Mouse (Mus musculus) CH12.LX (cell line): ENCODE data around the gene Pdss2. TPM values are rescaled to one million over a fixed set of nuclear protein-coding genes. Genes with fewer than 3 reads are reported as not detected.

ENCODE experiments used
- DNase-seq: peaks from one replicate; pipeline ENCODE4 v3.0.0-alpha.2; 2013; ENCODE audit errors: extremely low read depth
- H3K27ac ChIP-seq: 2 replicates; pipeline ENCODE4 v1.5.1; 2012; ENCODE audit warnings: low read depth, mild to moderate bottlenecking, control low read depth, moderate library complexity; ENCODE audit not compliant: insufficient read depth
- H3K27me3 ChIP-seq: replicated peaks from 2 replicates; pipeline ENCODE3; 2012; ENCODE audit warnings: inconsistent platforms
- H3K36me3 ChIP-seq, 2 experiments: replicated peaks in 1 of 2; 2 replicates each; pipeline versions ENCODE3 to v1.6.1; 2012; ENCODE audit warnings: inconsistent platforms in 1 of 2, low read length in 1 of 2, mild to moderate bottlenecking in 1 of 2, mixed read lengths in 1 of 2, moderate library complexity in 1 of 2; ENCODE audit not compliant: control insufficient read depth in 1 of 2, insufficient read depth in 1 of 2
- H3K4me1 ChIP-seq, 2 experiments: 2 replicates each; pipeline ENCODE4 v1.6.1; 2012; ENCODE audit warnings: inconsistent platforms in 1 of 2, moderate library complexity in 1 of 2; ENCODE audit not compliant: insufficient read depth in 2 of 2, control insufficient read depth in 1 of 2
- H3K4me2 ChIP-seq: 2 replicates; pipeline ENCODE4 v1.6.1; 2012; ENCODE audit warnings: low read depth, mild to moderate bottlenecking, control low read depth; ENCODE audit not compliant: poor library complexity, insufficient read depth, severe bottlenecking
- H3K4me3 ChIP-seq, 3 experiments: fragments of 150-350 bp in 1 of 3; sonication (generic) in 1 of 3; replicated peaks in 1 of 3; 2 replicates each; pipeline versions ENCODE3 to v1.5.1; 2011 to 2012; ENCODE audit warnings: low read depth in 2 of 3, low read length in 2 of 3, mild to moderate bottlenecking in 2 of 3, moderate library complexity in 2 of 3, control low read depth in 1 of 3, improper control_type of control experiment in 1 of 3, inconsistent platforms in 1 of 3, mixed read lengths in 1 of 3; ENCODE audit not compliant: poor library complexity in 1 of 3
- H3K79me2 ChIP-seq: replicated peaks from 2 replicates; pipeline ENCODE4 v1.6.1; 2012; ENCODE audit warnings: mild to moderate bottlenecking, moderate library complexity; ENCODE audit not compliant: control insufficient read depth, poor library complexity, insufficient read depth, severe bottlenecking; ENCODE audit errors: extremely low read depth
- H3K9ac ChIP-seq: 2 replicates; pipeline ENCODE4 v1.6.1; 2012; ENCODE audit warnings: low read depth, mild to moderate bottlenecking, control low read depth, moderate library complexity; ENCODE audit not compliant: insufficient read depth
- H3K9me3 ChIP-seq: replicated peaks from 2 replicates; pipeline ENCODE3; 2012; ENCODE audit warnings: low read length, inconsistent platforms, mixed read lengths
- CTCF ChIP-seq, 2 experiments: IDR thresholded peaks in 1 of 2; conservative IDR thresholded peaks in 1 of 2; 2 replicates each; pipeline ENCODE4 v1.5.1; 2011 to 2012; ENCODE audit warnings: low read depth in 2 of 2, low read length in 2 of 2, improper control_type of control experiment in 1 of 2, inconsistent platforms in 1 of 2, mild to moderate bottlenecking in 1 of 2, moderate library complexity in 1 of 2
- E2F4 ChIP-seq: IDR thresholded peaks from 2 replicates; pipeline ENCODE4 v1.6.1; 2011; ENCODE audit warnings: low read depth, low read length, improper control_type of control experiment; ENCODE audit not compliant: insufficient replicate concordance
- IRF4 ChIP-seq: IDR thresholded peaks from 2 replicates; pipeline ENCODE4 v1.6.1; 2014; ENCODE audit warnings: low read depth, mild to moderate bottlenecking, inconsistent platforms, low read length, improper control_type of control experiment
- JUN ChIP-seq: IDR thresholded peaks from 2 replicates; pipeline ENCODE4 v1.6.1; 2011; ENCODE audit warnings: low read depth, mild to moderate bottlenecking, low read length, improper control_type of control experiment, moderate library complexity; ENCODE audit not compliant: insufficient read depth
- KAT2A ChIP-seq: IDR thresholded peaks from 2 replicates; pipeline ENCODE4 v1.6.1; 2012; ENCODE audit warnings: low read length, improper control_type of control experiment, inconsistent platforms; ENCODE audit not compliant: insufficient replicate concordance
- MAFK ChIP-seq: IDR thresholded peaks from 2 replicates; pipeline ENCODE4 v1.6.1; 2011; ENCODE audit warnings: low read length, improper control_type of control experiment; ENCODE audit not compliant: insufficient replicate concordance
- MEF2A ChIP-seq: IDR thresholded peaks from 2 replicates; pipeline ENCODE4 v1.6.1; 2014; ENCODE audit warnings: low read depth, mild to moderate bottlenecking, inconsistent platforms, low read length, improper control_type of control experiment, borderline replicate concordance
- NELFE ChIP-seq: IDR thresholded peaks from 2 replicates; pipeline ENCODE4 v1.6.1; 2011; ENCODE audit warnings: low read depth, low read length, improper control_type of control experiment
- PAX5 ChIP-seq: IDR thresholded peaks from 2 replicates; pipeline ENCODE4 v1.6.1; 2012; ENCODE audit warnings: low read length, inconsistent platforms, mixed read lengths
- POLR2A ChIP-seq: IDR thresholded peaks from 2 replicates; pipeline ENCODE4 v1.6.1; 2011; ENCODE audit warnings: low read depth, mild to moderate bottlenecking, improper control_type of control experiment, low read length
- POLR2AphosphoS2 ChIP-seq: IDR thresholded peaks from 2 replicates; pipeline ENCODE4 v1.6.1; 2011; ENCODE audit warnings: low read depth, low read length, improper control_type of control experiment
- TCF12 ChIP-seq: IDR thresholded peaks from 2 replicates; pipeline ENCODE4 v1.6.1; 2014; ENCODE audit warnings: low read depth, mild to moderate bottlenecking, inconsistent platforms, low read length, improper control_type of control experiment
- UBTF ChIP-seq: IDR thresholded peaks from 2 replicates; pipeline ENCODE4 v1.6.1; 2012; ENCODE audit warnings: low read depth, mild to moderate bottlenecking, inconsistent platforms, low read length, improper control_type of control experiment, moderate library complexity
- ZC3H11A ChIP-seq: IDR thresholded peaks from 2 replicates; pipeline ENCODE4 v1.6.1; 2012; ENCODE audit warnings: low read depth, mild to moderate bottlenecking, inconsistent platforms, low read length, improper control_type of control experiment
- dilution Hi-C: fragments of 300-500 bp; cut with MboI; formaldehyde crosslinking; loops from 2 replicates; pipeline ENCODE4 v1.14.3; 2020; ENCODE audit warnings: low sequenced_read_pairs; ENCODE audit not compliant: extremely low pct_unique_long_range_greater_than_20kb, extremely low pct_ligation_motif_present
- in situ Hi-C: fragments of 300-500 bp; cut with MboI; formaldehyde crosslinking; loops from 3 replicates; pipeline ENCODE4 v1.14.3; 2019; ENCODE audit warnings: low sequenced_read_pairs, low pct_ligation_motif_present, low pct_unique_long_range_greater_than_20kb, mixed read lengths
- polyA plus RNA-seq: library from polyadenylated mRNA; unstranded; fragments of >175 nt; gene quantifications from 2 replicates; pipeline ENCODE4 v1.2.1, GENCODE M21; 2012; ENCODE audit warnings: low read depth; ENCODE audit not compliant: insufficient read length
- total RNA-seq, 2 experiments: library from RNA; depleted of rRNA; stranded (reverse); fragments of 300-350 nt in 1 of 2; fragments of >200 nt in 1 of 2; gene quantifications; 2 replicates each; pipeline ENCODE4 v1.2.3; 2012 to 2014

The Pdss2 gene
- total and polyA plus RNA-seq, 3 experiments: 11.1 to 17.9 (median 14.3) TPM

GRCm38 (mm10) chr10:43509228-43509627 is 287.9 kb downstream of the Pdss2 start:
- no peak for DNase-seq
- dilution Hi-C loops (no loop called here), in situ Hi-C loops (no loop called here)
- no peaks in the 10 kb centered on the region for H3K27me3 ChIP-seq
- H3K4me2 ChIP-seq: no peak overlapping the region
- peaks cover 0 to 14% of the 10 kb centered on the region in 2 experiments; a peak in 2 of 4 replicates for H3K4me1 ChIP-seq
- H3K9ac ChIP-seq: no peak overlapping the region
- no peak overlapping the region for H3K4me3 ChIP-seq
- H3K27ac ChIP-seq: no peak overlapping the region
- H3K79me2 ChIP-seq: no peaks in the 10 kb centered on the region
- H3K9me3 ChIP-seq: no peaks in the 10 kb centered on the region
- TF ChIP-seq MAFK: no peak
- no peak for TF ChIP-seq PAX5
- TF ChIP-seq CTCF (conservative IDR thresholded peaks at IDR 0.05 in 1 of 2, IDR thresholded peaks at IDR 0.05 in 1 of 2; ENCODE audit: low read depth in 2 of 2, low read length in 2 of 2): no peak
- TF ChIP-seq MEF2A: no peak
- TF ChIP-seq POLR2A: no peak
- TF ChIP-seq, all 38 proteins: peak for 0
- H3K36me3 ChIP-seq: peaks cover 36 to 78% of the 10 kb centered on the region in 2 experiments

GRCm38 (mm10) chr10:43512976-43513375 is 291.7 kb downstream of the Pdss2 start:
- TF ChIP-seq JUN (no peak), ZC3H11A (no peak), UBTF (no peak), MEF2A (no peak), POLR2AphosphoS2 (no peak), TCF12 (no peak), IRF4 (no peak), KAT2A (no peak), E2F4 (no peak), CTCF (conservative IDR thresholded peaks at IDR 0.05 in 1 of 2, IDR thresholded peaks at IDR 0.05 in 1 of 2; ENCODE audit: low read depth in 2 of 2, low read length in 2 of 2) (no peak), NELFE (no peak)
- H3K36me3 ChIP-seq: peaks cover 41 to 63% of the 10 kb centered on the region in 2 experiments
- in situ Hi-C loops: no loop called here

More at GRCm38 (mm10) chr10:43512976-43513375, 291.7 kb downstream of the Pdss2 start:
- dilution Hi-C loops: no loop called here
- no peak overlapping the region for H3K9ac ChIP-seq
- no peaks in the 10 kb centered on the region for H3K9me3 ChIP-seq
- no peaks in the 10 kb centered on the region for H3K79me2 ChIP-seq
- no peaks in the 10 kb centered on the region for H3K27me3 ChIP-seq
- H3K4me2 ChIP-seq: no peak overlapping the region
- peaks cover 3 to 5% of the 10 kb centered on the region in 2 experiments; a peak in 2 of 4 replicates for H3K4me1 ChIP-seq
- DNase-seq: no peak
- no peak overlapping the region for H3K27ac ChIP-seq
- no peak overlapping the region for H3K4me3 ChIP-seq

Other genes with a start within 250 kb of the Pdss2 start
- 0.04 TPM in 2 replicates for gene Sobp, start 47.0 kb upstream of the Pdss2 start, total RNA-seq (2012; rRNA removed)
- 0.08 and 0.22 TPM in 2 replicates for gene Sobp, start 47.0 kb upstream of the Pdss2 start, total RNA-seq (2014; rRNA removed)
- 0.56 and 0.77 TPM in 2 replicates for gene Sobp, start 47.0 kb upstream of the Pdss2 start, polyA plus RNA-seq
- gene 9030612E09Rik, start 46.8 kb upstream of the Pdss2 start, total RNA-seq (2012; rRNA removed): not detected in 2 replicates
- gene 9030612E09Rik, start 46.8 kb upstream of the Pdss2 start, total RNA-seq (2014; rRNA removed): 0.15 TPM in 1 of 2 replicates, not detected in the other
- not detected in 2 replicates for gene 9030612E09Rik, start 46.8 kb upstream of the Pdss2 start, polyA plus RNA-seq